Mouse (Mus musculus): ENCODE measurements around the gene Stx1b. TPM values are rescaled to one million over a fixed set of nuclear protein-coding genes. Genes with fewer than 3 reads are reported as not detected.

The Stx1b gene
- total RNA-seq (2012; rRNA removed): 0.08 TPM in 1 of 2 replicates, not detected in the other
- not detected in 2 replicates for total RNA-seq (2014; rRNA removed)
- polyA plus RNA-seq (2012; ENCODE audit: insufficient read length, low read depth): 0.25 and 0.31 TPM in 2 replicates

DNA sequence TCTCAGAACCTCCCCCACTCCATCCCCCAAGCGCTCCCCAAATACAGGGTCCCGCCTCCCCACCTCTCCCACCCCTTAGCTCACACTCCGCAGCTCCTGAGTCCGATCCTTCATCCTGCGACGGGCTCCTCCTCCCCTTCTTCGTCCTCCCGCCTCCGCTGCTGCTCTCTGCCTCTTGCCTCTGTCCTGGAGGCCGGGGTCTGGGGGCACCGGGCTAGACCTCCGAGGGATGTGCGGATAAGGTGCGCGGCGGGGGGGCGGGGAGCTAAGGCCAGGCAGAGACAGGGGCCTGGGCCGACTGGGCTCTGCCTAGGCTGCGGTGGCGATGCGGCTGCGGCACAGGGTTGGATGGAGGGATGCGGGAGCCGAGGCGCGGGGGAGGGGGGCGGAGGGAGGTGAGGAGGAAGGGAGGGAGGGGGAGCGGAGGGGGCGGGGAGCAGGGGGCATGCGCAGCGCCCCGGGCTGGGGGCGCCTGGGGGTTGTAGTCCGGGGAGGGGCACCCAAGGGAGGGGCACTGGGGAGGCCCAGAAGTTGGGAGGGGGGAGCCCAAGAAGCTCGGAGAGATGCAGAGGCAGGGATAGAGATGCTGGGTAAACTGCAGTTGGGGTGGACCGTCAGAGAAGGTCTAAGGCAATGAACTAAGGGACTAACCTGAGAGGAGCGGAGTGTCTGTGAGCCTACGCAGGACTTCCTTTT lies at the start of gene Stx1b, which contains the start of gene Stx4a:
Stx1b (minus strand) TSS at position 374 of the 696 bp plus-strand sequence.
Stx4a (plus strand) TSS at position 119 of the 696 bp plus-strand sequence.
- Histone ChIP-seq H3K4me2 (ENCODE audit: insufficient read depth, low read depth, poor library complexity, severe bottlenecking) (no peak within 1 kb of the TSS), H3K9ac (ENCODE audit: insufficient read depth, low read depth) (no peak within 1 kb of the TSS), H3K4me3 (replicated peaks in 1 of 3; ENCODE audit: low read depth in 2 of 3, low read length in 2 of 3, poor library complexity in 1 of 3) (no peak within 1 kb of the TSS), H3K36me3 (replicated peaks in 1 of 2; ENCODE audit: control insufficient read depth in 1 of 2, insufficient read depth in 1 of 2, low read length in 1 of 2) (no peaks in the 10 kb centered on the region), H3K79me2 (replicated peaks; ENCODE audit: control insufficient read depth, extremely low read depth, insufficient read depth, poor library complexity, severe bottlenecking) (no peaks in the 10 kb centered on the region), H3K27me3 (replicated peaks) (no peaks in the 10 kb centered on the region), H3K9me3 (replicated peaks; ENCODE audit: low read length) (no peaks in the 10 kb centered on the region), H3K27ac (ENCODE audit: insufficient read depth, low read depth) (no peak within 1 kb of the TSS), H3K4me1 (ENCODE audit: control insufficient read depth in 1 of 2, insufficient read depth in 2 of 2) (peaks cover 4 to 28% of the 10 kb centered on the region in 2 experiments; a peak in 3 of 4 replicates)
- dilution Hi-C loops (cut with MboI; ENCODE audit: extremely low pct_ligation_motif_present, extremely low pct_unique_long_range_greater_than_20kb, low sequenced_read_pairs): no loop called here
- TF ChIP-seq SMC3 (IDR thresholded peaks at IDR 0.05; ENCODE audit: low read depth, low read length) (no peak), HCFC1 (IDR thresholded peaks at IDR 0.05; ENCODE audit: low read depth, low read length) (no peak), NRF1 (IDR thresholded peaks at IDR 0.05; ENCODE audit: low read depth, low read length) (no peak), GABPA (IDR thresholded peaks at IDR 0.05; ENCODE audit: insufficient replicate concordance, low read depth, low read length) (no peak)
- in situ Hi-C loops (cut with MboI; ENCODE audit: low pct_ligation_motif_present, low pct_unique_long_range_greater_than_20kb, low sequenced_read_pairs): no loop called here
- DNase-seq (ENCODE audit: extremely low read depth): no peak

DNA sequence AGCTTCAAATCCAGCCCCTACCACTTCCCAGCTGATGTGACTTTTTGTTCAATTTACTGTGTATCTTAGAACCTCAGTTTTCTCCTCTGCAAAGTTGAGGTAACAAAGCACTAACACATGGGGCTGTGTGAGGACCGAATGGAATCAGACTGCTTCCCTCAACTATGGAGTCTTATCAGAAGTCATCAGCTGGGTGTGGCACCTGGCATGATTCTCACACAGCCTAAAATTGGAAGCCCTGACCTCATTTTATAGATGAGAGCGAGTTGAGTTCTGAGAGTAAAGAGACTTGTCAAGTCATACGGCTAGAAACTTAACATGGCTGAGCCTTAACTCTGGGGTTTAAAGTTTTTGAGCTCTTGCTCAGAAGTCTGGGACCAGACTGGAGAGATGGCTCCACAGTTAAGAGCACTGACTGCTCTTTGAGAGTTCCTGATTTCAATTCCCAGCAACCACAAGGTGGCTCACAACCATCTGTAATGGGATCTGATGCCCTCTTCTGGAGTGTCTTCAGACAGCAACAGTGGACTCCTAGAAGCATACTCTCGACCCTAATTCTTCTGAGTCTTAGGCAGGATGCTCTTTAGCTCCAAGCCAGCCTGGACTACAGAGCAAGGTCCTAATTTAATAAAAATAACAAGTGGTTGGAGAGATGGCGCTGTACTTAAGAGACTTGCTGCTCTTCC lies 45.9 kb upstream of the Stx1b start:
- peak; percentile 5 for TF ChIP-seq RAD21 (IDR thresholded peaks at IDR 0.05; ENCODE audit: low read depth, low read length)
- no peak for TF ChIP-seq KAT2A (IDR thresholded peaks at IDR 0.05; ENCODE audit: insufficient replicate concordance, low read length)
- peak; percentile 35 for TF ChIP-seq SMC3 (IDR thresholded peaks at IDR 0.05; ENCODE audit: low read depth, low read length)
- peak in 1 of 2 experiments; percentile 77; a peak in 3 of 4 replicates for TF ChIP-seq CTCF (conservative IDR thresholded peaks at IDR 0.05 in 1 of 2, IDR thresholded peaks at IDR 0.05 in 1 of 2; ENCODE audit: low read depth in 2 of 2, low read length in 2 of 2)
- H3K9me3 ChIP-seq (replicated peaks; ENCODE audit: low read length): no peaks in the 10 kb centered on the region
- no peak overlapping the region for H3K4me3 ChIP-seq (replicated peaks in 1 of 3; ENCODE audit: low read depth in 2 of 3, low read length in 2 of 3, poor library complexity in 1 of 3)
- peaks cover 12% of the 10 kb centered on the region for H3K79me2 ChIP-seq (replicated peaks; ENCODE audit: control insufficient read depth, extremely low read depth, insufficient read depth, poor library complexity, severe bottlenecking)
- dilution Hi-C loops (cut with MboI; ENCODE audit: extremely low pct_ligation_motif_present, extremely low pct_unique_long_range_greater_than_20kb, low sequenced_read_pairs): no loop called here
- no peak overlapping the region for H3K27ac ChIP-seq (ENCODE audit: insufficient read depth, low read depth)
- H3K4me1 ChIP-seq (ENCODE audit: control insufficient read depth in 1 of 2, insufficient read depth in 2 of 2): peaks cover 0 to 26% of the 10 kb centered on the region in 2 experiments; a peak in 2 of 4 replicates
- peaks cover 28 to 70% of the 10 kb centered on the region in 2 experiments for H3K36me3 ChIP-seq (replicated peaks in 1 of 2; ENCODE audit: control insufficient read depth in 1 of 2, insufficient read depth in 1 of 2, low read length in 1 of 2)
- peak; percentile 14 for DNase-seq (ENCODE audit: extremely low read depth)
- H3K9ac ChIP-seq (ENCODE audit: insufficient read depth, low read depth): no peak overlapping the region
- in situ Hi-C loops (cut with MboI; ENCODE audit: low pct_ligation_motif_present, low pct_unique_long_range_greater_than_20kb, low sequenced_read_pairs): no loop called here
- H3K27me3 ChIP-seq (replicated peaks): no peaks in the 10 kb centered on the region
- no peak overlapping the region for H3K4me2 ChIP-seq (ENCODE audit: insufficient read depth, low read depth, poor library complexity, severe bottlenecking)

DNA sequence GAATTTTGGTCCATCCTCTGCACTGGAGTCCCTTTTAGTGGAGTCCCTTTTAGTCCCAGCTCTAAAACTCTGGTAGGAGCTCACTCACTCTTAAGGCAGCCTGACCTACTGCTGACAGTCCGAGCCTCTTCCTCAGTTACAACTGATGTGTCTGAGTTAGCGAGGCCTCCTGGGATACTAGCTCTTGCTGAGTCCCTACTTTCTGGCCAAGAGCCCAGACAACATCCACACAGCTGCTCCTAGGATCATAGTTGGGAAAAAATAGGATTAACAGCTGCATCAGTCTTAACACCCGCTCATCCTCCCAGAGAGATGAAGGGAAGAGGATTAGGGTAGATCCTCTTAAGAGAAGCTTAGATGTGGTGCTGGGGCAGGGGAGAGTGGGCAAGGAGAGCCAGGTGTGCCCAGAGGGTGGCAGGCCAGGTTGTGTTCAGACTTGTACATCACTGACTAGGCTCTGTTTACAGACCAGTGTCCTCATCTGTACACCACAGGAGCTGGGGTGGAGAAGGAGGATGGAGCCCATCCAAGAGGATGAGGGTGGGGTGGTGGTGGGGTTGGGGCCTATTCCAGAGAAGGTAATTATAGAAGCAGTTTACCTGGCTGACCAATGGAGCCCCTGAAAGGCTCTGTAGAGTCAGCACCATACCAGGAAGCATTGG lies 44.9 kb upstream of the Stx1b start:
- Histone ChIP-seq H3K79me2 (replicated peaks; ENCODE audit: control insufficient read depth, extremely low read depth, insufficient read depth, poor library complexity, severe bottlenecking) (peaks cover 3% of the 10 kb centered on the region), H3K4me2 (ENCODE audit: insufficient read depth, low read depth, poor library complexity, severe bottlenecking) (no peak overlapping the region), H3K27ac (ENCODE audit: insufficient read depth, low read depth) (no peak overlapping the region), H3K27me3 (replicated peaks) (no peaks in the 10 kb centered on the region), H3K9me3 (replicated peaks; ENCODE audit: low read length) (no peaks in the 10 kb centered on the region), H3K9ac (ENCODE audit: insufficient read depth, low read depth) (no peak overlapping the region), H3K4me1 (ENCODE audit: control insufficient read depth in 1 of 2, insufficient read depth in 2 of 2) (peaks cover 0 to 21% of the 10 kb centered on the region in 2 experiments; a peak in 2 of 4 replicates), H3K36me3 (replicated peaks in 1 of 2; ENCODE audit: control insufficient read depth in 1 of 2, insufficient read depth in 1 of 2, low read length in 1 of 2) (peaks cover 28 to 80% of the 10 kb centered on the region in 2 experiments), H3K4me3 (replicated peaks in 1 of 3; ENCODE audit: low read depth in 2 of 3, low read length in 2 of 3, poor library complexity in 1 of 3) (no peak overlapping the region)
- dilution Hi-C loops (cut with MboI; ENCODE audit: extremely low pct_ligation_motif_present, extremely low pct_unique_long_range_greater_than_20kb, low sequenced_read_pairs): no loop called here
- DNase-seq (ENCODE audit: extremely low read depth): no peak
- in situ Hi-C loops (cut with MboI; ENCODE audit: low pct_ligation_motif_present, low pct_unique_long_range_greater_than_20kb, low sequenced_read_pairs): no loop called here
- TF ChIP-seq RAD21 (IDR thresholded peaks at IDR 0.05; ENCODE audit: low read depth, low read length): no peak
- TF ChIP-seq CHD2 (IDR thresholded peaks at IDR 0.05; ENCODE audit: low read length): no peak
- TF ChIP-seq POLR2A (IDR thresholded peaks at IDR 0.05; ENCODE audit: low read depth, low read length): no peak
- TF ChIP-seq JUND (conservative IDR thresholded peaks at IDR 0.05; ENCODE audit: low read depth, low read length): no peak
- TF ChIP-seq UBTF (IDR thresholded peaks at IDR 0.05; ENCODE audit: low read depth, low read length): no peak
- no peak for TF ChIP-seq EP300 (IDR thresholded peaks at IDR 0.05; ENCODE audit: low read length)
- TF ChIP-seq HCFC1 (IDR thresholded peaks at IDR 0.05; ENCODE audit: low read depth, low read length): no peak
- TF ChIP-seq MAZ (IDR thresholded peaks at IDR 0.05; ENCODE audit: low read depth, low read length): no peak
- no peak for TF ChIP-seq ELF1 (IDR thresholded peaks at IDR 0.05; ENCODE audit: low read depth, low read length)

Measured in CH12.LX (cell line).